Mouse (Mus musculus) ES-E14 (cell line): ENCODE measurements around the gene Vars.

Source experiments
- CHD2 ChIP-seq: IDR thresholded peaks from 2 replicates; pipeline ENCODE4 v1.6.1; 2014; ENCODE audit warnings: mild to moderate bottlenecking, low read depth, low read length, inconsistent platforms
- HCFC1 ChIP-seq: IDR thresholded peaks from 2 replicates; pipeline ENCODE4 v1.6.1; 2012; ENCODE audit warnings: low read length, inconsistent platforms, borderline replicate concordance; ENCODE audit not compliant: insufficient read depth
- MAFK ChIP-seq: IDR thresholded peaks from 2 replicates; pipeline ENCODE4 v1.6.1; 2014; ENCODE audit warnings: mild to moderate bottlenecking, low read depth, low read length, inconsistent platforms; ENCODE audit not compliant: insufficient read depth
- ZC3H11A ChIP-seq: IDR thresholded peaks from 2 replicates; pipeline ENCODE4 v1.6.1; 2012; ENCODE audit warnings: low read depth, mild to moderate bottlenecking, inconsistent platforms, low read length, borderline replicate concordance

GRCm38 (mm10) chr17:35023756-35024155 lies 23.0 kb downstream of the Vars start:
- TF ChIP-seq HCFC1 (no peak), MAFK (no peak), ZC3H11A (no peak), CHD2 (no peak)
